Mouse (Mus musculus): ENCODE data around the gene Styk1.

Gene Styk1

GRCm38 (mm10) chr6:131353352-131353919 is at the start of gene Styk1:
Styk1 (minus strand) TSS chr6:131353597.
- in situ Hi-C loops (cut with MboI, MseI): no loop called here

DNA sequence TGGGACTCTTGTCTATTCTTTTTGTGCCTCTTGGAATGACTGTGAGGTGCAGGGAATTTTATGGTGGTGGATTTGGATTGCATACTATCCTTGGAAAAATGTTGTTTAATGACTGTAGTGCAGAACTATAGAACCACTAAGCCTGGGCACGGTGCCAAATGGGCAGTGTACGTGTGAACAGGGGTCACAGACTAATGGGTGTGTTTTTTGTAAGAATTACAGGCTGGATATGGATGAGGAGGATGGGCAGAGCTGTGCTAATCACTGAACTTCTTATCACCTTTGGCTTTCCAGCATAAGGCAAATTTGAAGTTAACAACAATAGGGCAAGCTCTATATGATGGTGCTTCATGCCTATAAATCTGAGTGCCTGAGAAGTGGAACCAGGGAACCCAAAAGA is 49.6 kb upstream of the Styk1 start:
- in situ Hi-C loops (cut with MboI, MseI): no loop called here

DNA sequence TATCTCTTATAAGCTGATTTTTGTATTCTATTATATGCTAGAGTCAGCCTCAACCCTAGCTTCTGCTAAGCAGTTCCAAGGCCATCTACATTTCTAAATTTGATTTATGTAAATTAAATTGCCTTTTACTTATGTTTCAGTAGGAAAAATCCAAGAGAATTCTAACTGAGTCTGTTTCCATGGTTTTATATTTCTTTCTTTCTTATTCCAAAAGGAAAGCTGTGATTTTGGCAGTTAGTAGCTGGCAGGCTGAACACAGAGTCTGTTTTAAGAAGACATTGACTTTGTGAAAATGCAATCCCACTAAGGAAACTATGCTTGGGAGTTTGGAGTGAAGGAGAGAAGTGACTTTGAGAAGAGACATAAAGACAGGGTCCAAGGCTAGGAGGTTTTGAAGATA is 49.2 kb upstream of the Styk1 start:
- in situ Hi-C loops (cut with MboI, MseI): no loop called here

- in situ Hi-C loops (cut with MboI, MseI): no loop called here
Observed at GRCm38 (mm10) chr6:131401259-131401658, 47.9 kb upstream of the Styk1 start.

DNA sequence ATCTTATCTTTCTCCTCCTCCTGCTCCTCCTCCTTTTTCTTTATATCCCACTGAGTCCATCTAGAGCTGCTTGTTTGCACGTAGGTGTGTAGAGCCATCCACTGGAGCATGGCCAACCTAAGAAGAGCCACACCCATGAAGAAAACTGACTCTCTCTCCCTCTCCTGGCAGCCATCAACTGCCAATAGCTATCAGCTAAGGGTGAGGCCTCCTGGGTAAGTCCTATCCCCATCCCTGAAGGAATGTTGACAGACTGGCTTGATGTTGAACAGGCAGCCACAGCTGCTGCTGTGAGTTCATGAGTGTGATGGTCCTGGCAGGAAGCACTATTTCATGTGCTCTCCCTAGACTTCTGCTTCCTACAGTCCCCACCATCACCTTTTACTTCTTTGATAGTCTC is 43.3 kb upstream of the Styk1 start:
- in situ Hi-C loops (cut with MboI, MseI): no loop called here

DNA sequence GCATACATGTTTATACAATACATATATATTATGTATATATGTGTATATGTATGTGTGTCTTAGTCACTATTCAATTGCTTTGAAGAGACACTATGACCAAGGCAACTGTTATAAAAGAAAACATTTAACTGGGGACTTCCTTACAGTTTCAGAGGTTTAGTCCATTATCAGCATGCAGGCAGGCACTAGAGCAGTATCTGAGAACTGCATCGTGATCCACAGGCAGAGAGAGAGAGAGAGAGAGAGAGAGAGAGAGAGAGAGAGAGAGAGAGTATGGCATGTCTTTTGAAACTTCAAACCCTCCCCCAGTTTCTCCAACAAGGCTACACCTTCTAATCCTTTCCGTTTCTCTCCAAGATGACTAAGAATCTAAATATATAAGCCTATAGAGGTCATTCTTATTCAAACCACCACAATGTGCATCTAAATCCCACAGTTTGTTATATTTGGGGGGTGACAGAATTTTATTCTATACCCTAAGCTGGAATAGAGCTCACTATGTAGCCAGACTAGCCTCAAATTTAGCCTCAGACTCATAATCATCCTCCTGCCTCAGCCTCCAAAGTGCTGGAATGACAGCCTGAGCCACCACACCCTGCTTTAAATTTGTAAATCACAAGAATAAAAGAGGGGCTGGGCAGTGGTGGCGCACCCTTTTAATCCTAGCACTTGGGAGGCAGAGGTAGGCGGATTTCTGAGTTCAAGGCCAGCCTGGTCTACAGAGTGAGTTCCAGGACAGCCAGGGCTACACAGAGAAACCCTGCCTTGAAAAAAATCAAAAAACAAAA is 40.7 kb upstream of the Styk1 start:
- in situ Hi-C loops (cut with MboI, MseI): no loop called here

DNA sequence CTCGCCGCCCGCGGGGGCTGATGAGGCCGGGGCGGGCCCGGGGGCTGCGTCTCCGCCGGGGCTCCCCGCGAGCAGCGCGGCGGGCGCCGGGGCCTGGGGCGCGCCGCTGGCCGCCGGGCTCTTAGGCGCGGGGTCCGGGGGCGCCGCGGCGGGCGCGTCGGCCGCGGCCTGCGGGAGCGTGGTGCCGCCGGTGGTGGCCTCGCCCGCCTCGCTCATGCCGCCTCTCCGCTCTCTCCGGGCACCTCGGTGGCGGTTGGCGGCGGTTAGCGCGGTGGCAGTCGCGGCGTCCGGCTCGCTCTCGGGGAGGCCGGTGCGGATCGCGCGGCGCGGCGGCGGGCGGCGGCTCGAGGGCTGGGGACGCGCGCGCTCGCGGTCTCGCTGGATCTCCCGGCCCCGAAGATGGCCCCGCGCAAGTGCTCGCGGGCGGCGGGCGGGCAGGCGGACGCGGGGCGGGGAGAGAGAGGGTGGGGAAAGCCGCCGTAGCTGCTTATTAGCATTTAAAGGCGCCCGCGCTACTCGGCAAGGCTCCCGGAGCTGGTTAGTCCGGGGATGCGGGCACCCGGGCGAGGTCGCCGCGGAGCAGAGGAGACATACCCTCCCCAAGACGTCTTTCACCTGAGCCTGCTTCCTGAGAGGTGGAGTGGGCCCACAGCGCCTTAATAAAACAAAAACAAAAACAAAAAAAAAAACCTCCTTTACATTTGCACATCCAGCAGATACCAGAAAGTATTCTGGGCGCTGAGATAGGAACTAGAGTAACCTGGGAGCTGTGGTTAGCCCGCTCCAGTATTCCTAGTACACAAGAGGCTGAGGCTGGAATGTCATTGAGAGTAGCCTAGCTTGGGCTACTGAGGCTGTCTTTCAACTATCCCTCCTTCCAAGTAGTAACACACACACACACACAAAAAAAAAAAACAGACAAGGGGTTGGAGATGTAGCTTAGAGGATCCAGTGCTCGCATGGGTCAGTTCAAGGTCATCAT is 34.9 kb upstream of the Styk1 start, which contains the start of gene Ybx3:
Gene Ybx3 (minus strand): TSS at position 437 of the 982 bp plus-strand sequence.
- in situ Hi-C loops (cut with MboI, MseI): no loop called here

DNA sequence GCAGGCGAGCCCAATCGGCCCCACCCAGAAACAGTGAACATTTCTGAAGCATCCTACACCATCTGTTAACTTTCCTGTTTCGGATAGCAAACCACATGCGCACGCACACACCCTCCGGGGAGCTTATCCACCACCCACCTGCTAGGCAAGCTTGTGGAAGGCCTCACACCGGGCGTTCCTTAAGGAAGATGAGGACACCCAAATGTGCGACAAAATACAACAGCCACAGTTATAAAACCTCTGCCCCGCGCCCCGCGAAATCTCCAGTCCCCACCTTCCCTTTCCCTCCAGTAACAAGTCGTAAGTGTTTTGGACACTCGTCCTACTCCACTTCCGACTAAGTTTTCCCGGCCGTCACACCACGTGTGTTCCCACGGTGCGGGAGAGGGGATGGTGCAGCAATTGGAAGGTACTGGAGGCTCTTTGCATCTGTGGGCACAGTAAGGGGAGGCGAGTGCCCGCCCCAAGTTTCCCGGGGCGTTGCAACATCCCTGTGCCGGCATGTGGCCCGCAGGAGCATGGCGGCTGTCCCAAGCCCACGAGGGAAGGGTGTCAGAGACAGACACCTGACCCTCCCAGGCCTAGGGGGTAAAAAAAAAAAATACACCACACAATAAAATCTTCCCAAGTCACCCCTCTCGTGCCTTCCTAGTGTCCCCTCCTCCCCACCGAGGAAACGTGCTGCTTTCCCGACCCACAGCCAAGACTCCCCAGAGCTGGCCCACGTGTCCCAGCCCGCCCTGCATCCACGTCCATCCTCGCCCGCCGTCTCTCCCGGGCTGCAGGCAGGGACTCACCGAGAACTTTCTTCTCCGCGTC is 34.0 kb upstream of the Styk1 start:
- in situ Hi-C loops (cut with MboI, MseI): no loop called here

- in situ Hi-C loops (cut with MboI, MseI): no loop called here
Observed at GRCm38 (mm10) chr6:131386416-131387019, 33.1 kb upstream of the Styk1 start.

GRCm38 (mm10) chr6:131385469-131385868 is 32.1 kb upstream of the Styk1 start:
- in situ Hi-C loops (cut with MboI, MseI): no loop called here

GRCm38 (mm10) chr6:131383713-131384330 is 30.4 kb upstream of the Styk1 start:
- in situ Hi-C loops (cut with MboI, MseI): no loop called here

- in situ Hi-C loops (cut with MboI, MseI): no loop called here
Observed at GRCm38 (mm10) chr6:131382984-131383337, 29.6 kb upstream of the Styk1 start.

GRCm38 (mm10) chr6:131382232-131382983 is 29.0 kb upstream of the Styk1 start:
- in situ Hi-C loops (cut with MboI, MseI): no loop called here

DNA sequence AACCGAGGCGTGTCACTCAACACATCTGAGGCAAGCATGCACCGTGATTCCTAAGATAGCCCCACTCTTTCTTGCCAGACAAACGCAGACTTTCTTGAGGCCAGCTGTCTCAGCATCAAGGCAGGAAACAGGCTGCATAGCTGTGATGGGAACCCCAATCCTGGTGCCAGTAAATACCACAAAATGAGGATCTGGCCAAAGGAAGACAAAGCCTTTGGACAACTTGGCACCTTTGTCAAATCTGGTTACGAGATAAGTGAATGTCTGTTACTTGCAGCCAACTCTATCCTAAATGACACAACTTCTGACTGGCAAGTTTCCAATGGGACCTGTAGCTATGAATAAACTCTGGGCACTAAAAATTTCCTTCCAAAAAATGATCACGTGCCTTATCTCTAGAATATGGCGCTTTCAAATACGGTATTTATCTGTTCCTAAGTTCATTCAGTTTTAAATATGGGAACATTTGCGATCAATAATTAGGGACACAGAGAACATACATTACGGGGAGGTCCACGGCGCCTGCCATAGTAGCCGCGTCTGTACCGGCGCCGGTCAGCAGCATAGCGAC is 25.5 kb upstream of the Styk1 start:
- in situ Hi-C loops (cut with MboI, MseI): loop anchor here in 1 of 2 experiments (5.0 kb wide), 1 partner anchor 38 kb away; no protein-coding TSS in a partner anchor

GRCm38 (mm10) chr6:131377378-131377777 is 24.0 kb upstream of the Styk1 start:
- in situ Hi-C loops (cut with MboI, MseI): loop anchor here in 1 of 2 experiments (5.0 kb wide), 1 partner anchor 40 kb away; no protein-coding TSS in a partner anchor

GRCm38 (mm10) chr6:131374594-131375340 is 21.4 kb upstream of the Styk1 start:
- in situ Hi-C loops (cut with MboI, MseI): loop anchor here in 1 of 2 experiments (5.0 kb wide), 1 partner anchor 43 kb away; no protein-coding TSS in a partner anchor

DNA sequence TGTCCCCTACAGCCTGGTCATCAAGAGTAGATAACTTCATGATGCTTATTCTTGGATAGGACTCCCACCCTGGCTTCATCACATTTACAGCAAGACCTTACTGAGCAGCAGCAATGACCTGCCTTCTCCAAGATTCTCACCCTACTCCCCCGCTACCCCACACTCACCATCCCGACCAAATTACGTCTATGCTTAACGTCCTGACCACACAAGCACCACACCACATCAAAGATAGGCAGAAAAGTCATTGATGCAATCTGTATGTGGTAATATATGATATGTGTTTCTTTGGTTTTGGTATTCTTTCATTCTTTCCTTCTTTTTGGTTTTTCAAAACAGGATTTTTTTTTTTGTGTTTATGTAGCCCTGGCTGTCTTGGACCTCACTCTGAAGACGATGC is 19.8 kb upstream of the Styk1 start:
- in situ Hi-C loops (cut with MboI, MseI): no loop called here

GRCm38 (mm10) chr6:131370767-131371166 is 17.4 kb upstream of the Styk1 start:
- in situ Hi-C loops (cut with MboI, MseI): no loop called here

Data from T-helper 17 cell (primary cell).